Mouse (Mus musculus): ENCODE measurements around the gene Golga5.

Gene Golga5

GRCm38 (mm10) chr12:102521777-102522319 lies 52.9 kb downstream of the Golga5 start:
- ChIA-PET POLR2A (no interaction called here), CTCF (interaction anchor here in 1 of 4 experiments (0.9 kb wide), 1 partner anchor 24 kb away, joined by 4 read pairs; no protein-coding TSS in a partner anchor)

GRCm38 (mm10) chr12:102524216-102524615 lies 55.3 kb downstream of the Golga5 start:
- ChIA-PET CTCF (interaction anchor here (0.5 to 2.1 kb wide), 29 partner anchors 8 to 623 kb away, joined by 3 to 18 read pairs (median 4); no protein-coding TSS in a partner anchor), POLR2A (interaction anchor here in 3 of 4 experiments (0.7 to 1.6 kb wide), 8 partner anchors 11 to 196 kb away, joined by 3 to 5 read pairs (median 4); partner anchors contain the start of gene Golga5 (in 1 of the 3))

- CTCF ChIA-PET = interaction anchor here (0.5 to 2.1 kb wide), 35 partner anchors 8 to 624 kb away, joined by 3 to 18 read pairs (median 4); no protein-coding TSS in a partner anchor
- POLR2A ChIA-PET = interaction anchor here in 3 of 4 experiments (0.7 to 1.6 kb wide), 11 partner anchors 10 to 219 kb away, joined by 3 to 5 read pairs (median 3); partner anchors contain the start of genes Golga5 (in 1 of the 3), Moap1 (in 1 of the 3) and Tmem251 (in 1 of the 3)
Measured at GRCm38 (mm10) chr12:102524760-102525159, 55.8 kb downstream of the Golga5 start.

- CTCF ChIA-PET = interaction anchor here in 2 of 4 experiments (0.5 to 0.6 kb wide), 3 partner anchors 9 to 1687 kb away, joined by 3 read pairs; no protein-coding TSS in a partner anchor
- POLR2A ChIA-PET = interaction anchor here in 1 of 4 experiments (1.4 kb wide), 1 partner anchor 186 kb away, joined by 3 read pairs; no protein-coding TSS in a partner anchor
Measured at GRCm38 (mm10) chr12:102527989-102528388, 59.1 kb downstream of the Golga5 start.

GRCm38 (mm10) chr12:102535796-102536195 lies 66.9 kb downstream of the Golga5 start:
- CTCF ChIA-PET = interaction anchor here in 2 of 4 experiments (0.5 to 1.3 kb wide), 5 partner anchors 11 to 1965 kb away, joined by 3 to 6 read pairs (median 4); no protein-coding TSS in a partner anchor
- POLR2A ChIA-PET = interaction anchor here in 3 of 4 experiments (0.5 to 1.2 kb wide), 9 partner anchors 11 to 623 kb away, joined by 3 to 7 read pairs (median 4); partner anchors contain the start of genes Gm28051 (in 2 of the 3), Gon7 (in 2 of the 3), Ubr7 (in 2 of the 3) and Gm20604 (in 1 of the 3)

GRCm38 (mm10) chr12:102540278-102540677 lies 71.3 kb downstream of the Golga5 start:
- ChIA-PET CTCF (interaction anchor here in 3 of 4 experiments (0.6 to 2.1 kb wide), 4 partner anchors 11 to 200 kb away, joined by 3 to 7 read pairs (median 4); no protein-coding TSS in a partner anchor), POLR2A (interaction anchor here in 3 of 4 experiments (0.7 to 1.4 kb wide), 6 partner anchors 15 to 174 kb away, joined by 3 read pairs; partner anchors contain the start of gene Chga (in 1 of the 3))

- CTCF ChIA-PET = interaction anchor here in 1 of 4 experiments (2.1 kb wide), 1 partner anchor 16 kb away, joined by 6 read pairs; no protein-coding TSS in a partner anchor
- POLR2A ChIA-PET = interaction anchor here in 2 of 4 experiments (0.7 to 1.4 kb wide), 2 partner anchors 34 to 160 kb away, joined by 3 read pairs; no protein-coding TSS in a partner anchor
Measured at GRCm38 (mm10) chr12:102541168-102541567, 72.2 kb downstream of the Golga5 start.

GRCm38 (mm10) chr12:102545122-102545521 lies 76.2 kb downstream of the Golga5 start:
- ChIA-PET CTCF (interaction anchor here (0.6 to 2.4 kb wide), 9 partner anchors 20 to 390 kb away, joined by 3 to 10 read pairs (median 3); partner anchors contain the start of gene Itpk1 (in 1 of the 4)), POLR2A (interaction anchor here in 2 of 4 experiments (0.6 to 1.8 kb wide), 5 partner anchors 14 to 160 kb away, joined by 3 to 4 read pairs (median 3); partner anchors contain the start of gene Itpk1 (in 1 of the 2))

Measured in embryonic stem cell, embryonic (primary cell).